Mouse (Mus musculus): ENCODE measurements around the gene Rab31. TPM values are rescaled to one million over a fixed set of nuclear protein-coding genes. Genes with fewer than 3 reads are reported as not detected.
A peak's percentile ranks its signal among the peaks of the same experiment; 100 is the strongest.

The Rab31 gene
- polyA plus RNA-seq, 1 experiment, result 18.0 TPM

- Histone ChIP-seq H3K4me1 (ENCODE audit: control insufficient read depth, insufficient read depth, low read length) (peaks cover 1% of the 10 kb centered on the region; the same call in 1 of the 2 replicates), H3K4me3 (replicated peaks; ENCODE audit: control insufficient read depth, low read depth, low read length) (no peak overlapping the region), H3K27ac (ENCODE audit: control insufficient read depth, insufficient read depth, low read depth, low read length, poor library complexity) (no peak overlapping the region)
- no peak for TF ChIP-seq POLR2A (IDR thresholded peaks at IDR 0.05; ENCODE audit: borderline replicate concordance, control insufficient read depth, low read depth, low read length)
- no peak for TF ChIP-seq CTCF (IDR thresholded peaks at IDR 0.05; ENCODE audit: control insufficient read depth, insufficient read depth, low read length)
- WGBS, result 84% methylated on average over 7 of the region's 7 CpGs
These were observed 99.6 kb downstream of the Rab31 start for GRCm38 (mm10) chr17:65672926-65673325.

DNA sequence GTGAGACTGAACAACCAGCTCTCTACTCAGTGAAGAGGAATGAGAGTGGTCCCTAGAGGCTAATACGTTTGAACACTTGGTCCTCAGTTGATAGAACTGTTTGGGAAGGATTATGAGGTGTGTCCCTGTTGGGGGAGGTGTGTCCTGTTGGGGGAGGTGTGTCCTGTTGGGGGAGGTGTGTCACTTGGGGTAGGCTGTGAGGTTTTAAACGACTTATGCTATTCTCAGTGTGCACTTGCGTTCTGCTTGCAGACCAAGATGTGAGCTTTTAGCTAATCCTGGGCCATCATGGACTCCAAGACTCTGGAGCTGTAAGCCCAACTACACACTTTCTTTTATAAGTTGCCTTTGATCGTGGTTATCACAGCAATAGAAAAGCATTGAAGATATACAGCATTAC, 103.5 kb downstream of the Rab31 start:
- no peak overlapping the region for H3K4me3 ChIP-seq (replicated peaks; ENCODE audit: control insufficient read depth, low read depth, low read length)
- 86% methylated on average over 4 of the region's 4 CpGs for WGBS
- no peak overlapping the region for H3K27ac ChIP-seq (ENCODE audit: control insufficient read depth, insufficient read depth, low read depth, low read length, poor library complexity)
- H3K4me1 ChIP-seq (ENCODE audit: control insufficient read depth, insufficient read depth, low read length), result 0 out of 2 replicates have a peak, but pooled peaks cover 1% of the 10 kb centered on the region
- TF ChIP-seq POLR2A (IDR thresholded peaks at IDR 0.05; ENCODE audit: borderline replicate concordance, control insufficient read depth, low read depth, low read length) (no peak), CTCF (IDR thresholded peaks at IDR 0.05; ENCODE audit: control insufficient read depth, insufficient read depth, low read length) (no peak)

- WGBS, result 90% methylated on average over 14 of the region's 14 CpGs
- TF ChIP-seq POLR2A (IDR thresholded peaks at IDR 0.05; ENCODE audit: borderline replicate concordance, control insufficient read depth, low read depth, low read length) (no peak), CTCF (IDR thresholded peaks at IDR 0.05; ENCODE audit: control insufficient read depth, insufficient read depth, low read length) (no peak)
- Histone ChIP-seq H3K4me1 (ENCODE audit: control insufficient read depth, insufficient read depth, low read length) (peaks cover 1% of the 10 kb centered on the region), H3K4me3 (replicated peaks; ENCODE audit: control insufficient read depth, low read depth, low read length) (no peak overlapping the region), H3K27ac (ENCODE audit: control insufficient read depth, insufficient read depth, low read depth, low read length, poor library complexity) (no peak overlapping the region)
These were observed 104.8 kb downstream of the Rab31 start for GRCm38 (mm10) chr17:65667792-65668191.

DNA sequence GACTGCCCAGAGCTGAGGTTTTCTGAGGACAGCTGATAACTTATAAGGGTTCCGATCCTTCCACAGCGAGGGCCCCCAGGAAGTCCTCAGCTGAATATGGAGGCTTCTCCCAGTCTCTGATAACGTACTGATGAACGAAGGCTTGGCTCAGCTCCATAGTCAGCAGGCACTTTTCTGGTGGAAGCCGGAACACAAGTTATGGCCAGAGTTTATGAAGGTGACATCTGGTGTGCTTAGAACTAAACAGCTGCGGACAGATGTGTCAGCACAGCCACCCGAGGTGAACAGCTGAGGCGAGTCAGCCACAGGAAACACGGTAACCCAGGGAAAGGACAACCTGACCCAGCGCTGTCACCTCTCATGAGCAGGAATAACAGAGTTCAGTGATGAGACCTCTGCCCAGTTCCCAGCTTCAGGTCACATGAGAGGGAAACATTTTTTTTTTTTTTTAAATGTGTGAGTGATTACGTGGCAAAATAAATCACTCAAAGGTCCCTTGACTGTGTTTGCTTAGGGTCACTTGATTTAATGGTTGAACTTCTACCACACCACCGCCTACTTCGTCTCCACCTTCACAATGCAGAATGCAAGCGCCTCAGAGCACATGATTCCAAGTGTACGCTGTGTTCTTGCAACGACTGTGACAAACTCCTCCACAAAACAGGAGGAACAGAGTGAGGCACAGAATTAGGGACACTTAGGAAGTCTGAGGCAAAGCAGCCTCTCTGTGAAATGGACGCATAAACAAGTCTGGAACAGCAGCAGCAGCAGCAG, 106.0 kb downstream of the Rab31 start:
- 75% methylated on average over 17 of the region's 17 CpGs for WGBS
- H3K4me1 ChIP-seq (ENCODE audit: control insufficient read depth, insufficient read depth, low read length), result peaks cover 2% of the 10 kb centered on the region
- no peak overlapping the region for H3K4me3 ChIP-seq (replicated peaks; ENCODE audit: control insufficient read depth, low read depth, low read length)
- no peak for TF ChIP-seq CTCF (IDR thresholded peaks at IDR 0.05; ENCODE audit: control insufficient read depth, insufficient read depth, low read length)
- no peak overlapping the region for H3K27ac ChIP-seq (ENCODE audit: control insufficient read depth, insufficient read depth, low read depth, low read length, poor library complexity)

GRCm38 (mm10) chr17:65665786-65666387, 106.7 kb downstream of the Rab31 start:
- no peak overlapping the region for H3K27ac ChIP-seq (ENCODE audit: control insufficient read depth, insufficient read depth, low read depth, low read length, poor library complexity)
- H3K4me3 ChIP-seq (replicated peaks; ENCODE audit: control insufficient read depth, low read depth, low read length), result no peak overlapping the region
- H3K4me1 ChIP-seq (ENCODE audit: control insufficient read depth, insufficient read depth, low read length), result peaks cover 2% of the 10 kb centered on the region
- TF ChIP-seq CTCF (IDR thresholded peaks at IDR 0.05; ENCODE audit: control insufficient read depth, insufficient read depth, low read length) (no peak), POLR2A (IDR thresholded peaks at IDR 0.05; ENCODE audit: borderline replicate concordance, control insufficient read depth, low read depth, low read length) (no peak)
- 83% methylated on average over 12 of the region's 12 CpGs for WGBS

DNA sequence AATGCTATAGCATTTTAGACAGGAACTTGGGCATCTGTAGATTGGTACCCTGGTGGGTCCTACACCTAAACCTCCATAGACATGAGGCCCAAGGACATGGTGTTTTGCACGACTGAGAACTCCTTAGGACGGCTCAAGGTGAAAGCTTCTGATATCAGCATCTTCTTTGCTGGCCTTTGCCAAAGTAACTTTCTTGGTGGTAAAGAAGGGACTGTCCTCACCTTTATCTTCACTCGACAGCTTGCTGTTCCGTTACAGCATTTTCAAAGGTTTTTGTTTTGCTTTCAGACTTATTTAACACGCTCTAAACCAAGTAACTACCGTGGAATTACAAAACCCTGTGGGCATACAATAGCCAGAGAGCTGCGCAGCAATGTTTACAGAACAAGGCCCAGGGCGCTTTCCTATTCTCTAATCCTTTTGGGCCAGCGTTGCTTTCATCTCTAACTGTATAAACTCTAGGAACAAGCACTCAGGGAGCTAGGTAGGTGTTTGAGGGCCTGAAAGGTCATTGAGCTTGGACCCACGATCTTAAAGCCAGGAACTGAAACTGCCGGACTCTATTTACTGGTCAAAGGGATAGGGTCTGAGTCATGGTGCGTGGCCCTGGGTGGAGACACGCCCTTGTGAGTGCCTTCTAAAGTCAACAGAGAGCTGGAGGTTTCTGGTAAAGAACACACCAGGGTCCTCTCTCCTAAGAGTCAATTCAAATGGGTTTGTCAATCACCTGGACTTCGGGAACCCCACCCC, 109.0 kb downstream of the Rab31 start:
- TF ChIP-seq CTCF (IDR thresholded peaks at IDR 0.05; ENCODE audit: control insufficient read depth, insufficient read depth, low read length), result no peak
- TF ChIP-seq POLR2A (IDR thresholded peaks at IDR 0.05; ENCODE audit: borderline replicate concordance, control insufficient read depth, low read depth, low read length), result no peak
- Histone ChIP-seq H3K4me1 (ENCODE audit: control insufficient read depth, insufficient read depth, low read length) (peaks cover 2% of the 10 kb centered on the region), H3K27ac (ENCODE audit: control insufficient read depth, insufficient read depth, low read depth, low read length, poor library complexity) (peak overlapping the region; percentile 41), H3K4me3 (replicated peaks; ENCODE audit: control insufficient read depth, low read depth, low read length) (no peak overlapping the region)
- 62% methylated on average over 14 of the region's 14 CpGs for WGBS

DNA sequence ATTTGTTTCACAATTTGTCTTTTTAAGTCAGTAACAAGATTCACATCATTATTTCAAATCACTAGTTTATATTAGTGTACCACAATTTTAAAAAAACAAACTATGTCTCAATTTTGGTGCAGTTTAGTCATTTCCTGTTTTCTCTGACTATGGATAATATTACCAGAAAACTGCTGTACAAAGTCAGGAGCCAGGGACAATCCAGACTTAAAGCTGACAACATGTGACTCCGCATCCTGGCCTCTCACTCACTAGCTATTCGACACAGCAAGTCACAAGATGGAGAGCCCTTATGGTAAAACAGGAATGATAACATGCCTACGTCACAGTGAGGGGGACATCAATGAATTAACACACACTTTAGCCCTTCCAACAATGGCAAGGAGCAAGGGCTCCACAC, 109.9 kb downstream of the Rab31 start:
- 85% methylated on average over 3 of the region's 3 CpGs for WGBS
- TF ChIP-seq CTCF (IDR thresholded peaks at IDR 0.05; ENCODE audit: control insufficient read depth, insufficient read depth, low read length) (no peak), POLR2A (IDR thresholded peaks at IDR 0.05; ENCODE audit: borderline replicate concordance, control insufficient read depth, low read depth, low read length) (no peak)
- Histone ChIP-seq H3K27ac (ENCODE audit: control insufficient read depth, insufficient read depth, low read depth, low read length, poor library complexity) (peak overlapping the region; percentile 59; the same call in 1 of the 2 replicates), H3K4me1 (ENCODE audit: control insufficient read depth, insufficient read depth, low read length) (peaks cover 2% of the 10 kb centered on the region), H3K4me3 (replicated peaks; ENCODE audit: control insufficient read depth, low read depth, low read length) (no peak overlapping the region)

DNA sequence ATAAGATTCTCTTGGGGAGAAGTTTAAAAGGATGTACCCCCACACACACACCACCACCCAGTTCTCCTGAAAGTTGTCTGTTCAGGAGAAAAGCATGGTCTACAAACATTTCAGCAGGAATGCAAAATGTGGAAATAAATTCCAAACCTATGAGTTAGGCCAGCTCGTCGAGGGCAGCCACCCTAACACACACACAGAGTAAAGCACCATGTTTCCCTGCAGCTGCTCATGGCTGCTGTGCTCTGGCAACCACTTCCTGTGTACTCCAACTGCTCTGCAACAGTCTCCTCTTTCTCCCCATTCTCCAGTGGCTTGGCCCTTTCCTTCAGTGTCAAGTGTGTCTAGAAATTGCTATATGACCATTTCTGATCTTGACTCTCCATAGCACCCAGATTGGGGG, 114.1 kb downstream of the Rab31 start:
- WGBS, result 13% methylated on average over 2 of the region's 2 CpGs
- H3K4me1 ChIP-seq (ENCODE audit: control insufficient read depth, insufficient read depth, low read length), result peaks cover 4% of the 10 kb centered on the region
- no peak for TF ChIP-seq CTCF (IDR thresholded peaks at IDR 0.05; ENCODE audit: control insufficient read depth, insufficient read depth, low read length)
- no peak for TF ChIP-seq POLR2A (IDR thresholded peaks at IDR 0.05; ENCODE audit: borderline replicate concordance, control insufficient read depth, low read depth, low read length)
- no peak overlapping the region for H3K4me3 ChIP-seq (replicated peaks; ENCODE audit: control insufficient read depth, low read depth, low read length)
- no peak overlapping the region for H3K27ac ChIP-seq (ENCODE audit: control insufficient read depth, insufficient read depth, low read depth, low read length, poor library complexity)

All from bone marrow, adult 2 months (tissue).